Mouse (Mus musculus) kidney, adult 9 months (tissue): ENCODE data around the gene Ucn2.

ENCODE experiments used
- DNase-seq: peaks from one replicate; pipeline ENCODE4 v3.0.0; 2022

Gene Ucn2

DNA sequence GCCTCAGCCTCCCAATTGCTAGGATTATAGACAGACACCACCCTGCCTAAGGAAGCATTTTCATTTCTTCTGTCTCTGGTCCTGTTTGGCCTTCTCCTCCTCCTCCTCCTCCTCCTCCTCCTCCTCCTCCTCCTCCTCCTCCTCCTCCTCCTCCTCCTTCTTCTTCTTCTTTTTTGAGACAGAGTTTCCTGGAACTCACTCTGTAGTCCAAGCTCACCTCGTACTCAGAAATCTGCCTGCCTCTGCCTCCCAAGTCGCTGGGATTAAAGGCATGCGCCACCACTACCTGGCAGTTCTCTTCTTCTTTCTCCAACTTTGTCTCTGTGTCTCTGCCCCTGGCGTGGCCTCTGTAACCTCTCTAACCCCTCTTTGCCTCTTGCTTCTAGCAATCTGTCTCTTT lies at the start of gene Ucn2:
Ucn2 (plus strand) TSS at position 301 of the 400 bp plus-strand sequence.
- no peak for DNase-seq

DNA sequence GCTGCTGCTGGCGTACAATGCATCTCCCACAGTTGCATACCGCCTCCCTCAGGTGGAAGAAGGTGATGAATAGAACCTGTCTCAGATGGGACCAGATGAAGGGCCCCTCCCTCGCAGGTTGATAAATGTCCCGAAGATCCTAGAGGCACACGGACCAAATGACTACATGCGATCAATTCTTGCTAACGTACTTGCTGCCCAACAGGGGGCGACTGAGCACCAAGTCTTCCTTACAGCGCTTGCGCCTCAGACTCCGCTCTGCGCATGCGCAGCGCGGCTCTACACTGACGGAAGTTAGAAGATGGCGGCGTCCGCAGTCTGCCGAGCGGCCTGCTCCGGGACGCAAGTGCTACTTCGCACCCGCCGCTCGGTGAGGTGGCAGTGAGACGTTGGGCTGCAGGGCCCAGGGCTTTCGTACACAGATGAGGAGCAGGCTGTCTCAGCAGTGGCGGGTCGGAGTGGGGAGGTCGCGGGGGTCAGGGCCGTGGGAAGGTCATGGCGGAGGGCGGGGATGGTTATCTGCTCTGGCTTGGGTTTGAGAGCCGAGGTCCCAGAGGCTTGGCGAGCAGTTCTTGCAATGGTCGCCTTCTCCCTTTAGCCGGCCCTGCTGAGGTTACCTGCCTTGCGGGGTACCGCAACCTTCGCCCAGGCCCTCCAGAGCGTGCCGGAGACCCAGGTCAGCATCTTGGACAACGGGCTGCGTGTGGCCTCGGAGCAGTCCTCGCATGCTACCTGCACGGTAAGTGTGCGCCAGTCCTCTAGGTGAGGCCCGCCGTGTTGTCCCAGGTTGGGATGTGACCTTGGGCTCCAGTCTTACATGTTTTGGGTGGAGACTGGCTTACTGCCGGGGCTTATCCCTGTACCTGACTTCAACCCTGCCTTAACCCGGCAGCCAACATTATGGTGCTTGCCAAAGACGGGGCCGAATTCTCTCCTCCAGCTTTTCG lies 49.1 kb upstream of the Ucn2 start, which contains the start of gene Uqcrc1:
Uqcrc1 (plus strand) TSS at position 216 of the 947 bp plus-strand sequence.
- peak; percentile 95 for DNase-seq

DNA sequence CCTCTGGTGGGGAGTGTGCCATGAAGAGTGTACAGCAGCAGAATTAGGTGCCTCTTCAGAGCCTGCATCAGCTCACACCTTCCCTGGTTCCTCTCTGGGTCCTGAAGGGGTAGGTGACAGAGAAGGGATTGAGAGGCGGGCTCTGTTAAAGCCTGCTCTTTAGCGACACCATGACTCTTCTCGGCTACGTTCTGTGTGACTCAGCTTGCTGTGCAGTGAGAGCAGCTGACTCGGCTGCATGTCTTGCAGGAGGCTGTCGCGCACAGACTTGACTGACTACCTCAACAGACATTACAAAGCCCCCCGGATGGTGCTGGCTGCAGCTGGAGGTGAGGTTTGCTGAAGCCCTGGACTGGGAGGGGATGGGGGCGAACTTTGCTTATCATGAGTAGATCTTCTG lies 40.7 kb upstream of the Ucn2 start:
- DNase-seq: no peak

DNA sequence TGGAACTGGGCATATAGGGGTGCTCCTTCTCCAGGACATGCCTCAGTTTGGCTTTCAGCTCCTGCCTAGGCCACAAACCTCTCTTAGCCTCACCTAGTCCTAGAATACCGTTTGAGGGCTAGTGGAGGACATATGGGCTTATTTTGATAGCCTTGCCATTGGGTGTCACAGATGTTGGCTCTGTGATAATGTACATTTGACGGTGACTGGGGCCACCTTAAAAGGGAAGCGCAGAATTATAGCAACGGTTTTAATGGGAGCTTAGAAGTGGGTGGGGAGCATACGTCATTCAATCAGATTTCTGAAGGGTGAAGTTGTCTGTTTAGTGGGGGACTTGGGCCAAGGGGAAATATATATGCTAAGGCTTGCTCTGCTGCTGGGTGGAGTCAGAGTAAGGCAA lies 40.2 kb upstream of the Ucn2 start:
- DNase-seq: no peak

DNA sequence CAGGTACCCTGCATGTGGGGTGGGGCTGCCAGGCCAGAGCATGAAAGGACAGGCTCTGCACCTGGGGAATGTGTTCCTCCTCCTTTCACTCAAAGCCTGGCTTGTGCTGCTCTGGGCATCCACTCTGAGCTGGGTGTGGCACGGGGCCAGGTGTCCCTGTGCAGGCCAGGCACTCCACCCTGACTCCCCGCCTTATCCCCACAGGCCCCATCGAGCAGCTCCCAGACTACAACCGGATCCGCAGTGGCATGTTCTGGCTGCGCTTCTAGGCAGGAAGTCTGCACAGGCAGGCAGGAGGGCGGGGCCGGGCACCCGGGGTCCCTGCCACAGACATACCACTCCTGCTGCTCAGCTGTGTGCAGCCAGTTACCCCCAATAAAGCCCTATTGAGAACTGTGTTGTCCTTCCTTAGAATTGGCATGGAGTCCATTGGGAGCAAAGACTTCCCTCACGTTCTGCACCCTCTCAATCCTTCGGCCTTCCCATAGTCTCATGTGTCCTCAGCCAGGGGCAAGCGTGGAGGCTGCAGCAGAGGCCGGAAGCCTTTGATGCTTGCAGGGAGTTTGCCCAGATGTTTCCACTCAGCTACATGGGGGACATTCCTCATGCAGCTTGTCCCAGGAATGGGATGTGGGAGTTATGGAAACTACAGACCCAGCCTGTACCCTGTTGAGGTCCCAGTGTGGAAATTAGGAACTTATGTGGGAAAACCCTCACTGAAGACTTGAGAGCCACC lies 36.4 kb upstream of the Ucn2 start:
- peak; percentile 24 for DNase-seq

DNA sequence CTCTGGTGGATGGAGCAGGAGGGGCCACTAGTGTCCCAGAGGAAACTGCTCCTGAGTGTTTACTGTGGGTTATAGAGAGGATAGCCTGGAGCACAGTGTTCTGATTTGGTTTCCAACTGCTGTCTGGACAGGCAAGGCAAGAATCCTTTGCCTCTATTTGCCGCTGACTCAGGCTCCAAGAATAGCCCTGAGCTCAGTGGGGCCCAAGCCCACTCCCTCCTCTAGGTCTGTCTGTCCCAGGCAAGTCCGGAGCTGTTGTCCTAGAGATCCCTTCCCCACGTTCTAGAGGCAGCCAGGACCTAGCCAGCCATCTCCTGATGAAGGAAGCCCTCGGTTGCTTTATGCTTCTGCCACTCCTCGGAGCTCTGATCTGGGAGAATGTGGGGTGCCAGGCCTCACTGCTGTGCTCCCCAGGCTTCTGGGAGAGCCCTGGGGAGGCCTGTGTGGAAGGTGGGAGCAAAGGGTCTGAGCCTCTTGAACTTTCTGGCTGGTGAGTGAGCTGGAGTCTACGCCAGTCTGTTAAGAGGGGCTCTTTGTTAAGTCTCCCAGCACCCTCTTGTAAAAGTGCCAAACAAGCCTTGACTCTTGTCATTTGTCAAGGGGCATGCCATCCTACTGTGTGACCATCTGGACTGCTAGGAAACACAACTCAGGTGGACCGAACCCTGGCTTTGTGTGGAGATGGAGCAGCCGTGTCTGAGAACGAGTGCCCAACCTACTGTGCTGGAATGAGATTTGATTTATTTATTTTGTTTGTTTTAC lies 35.7 kb upstream of the Ucn2 start:
- DNase-seq: no peak

DNA sequence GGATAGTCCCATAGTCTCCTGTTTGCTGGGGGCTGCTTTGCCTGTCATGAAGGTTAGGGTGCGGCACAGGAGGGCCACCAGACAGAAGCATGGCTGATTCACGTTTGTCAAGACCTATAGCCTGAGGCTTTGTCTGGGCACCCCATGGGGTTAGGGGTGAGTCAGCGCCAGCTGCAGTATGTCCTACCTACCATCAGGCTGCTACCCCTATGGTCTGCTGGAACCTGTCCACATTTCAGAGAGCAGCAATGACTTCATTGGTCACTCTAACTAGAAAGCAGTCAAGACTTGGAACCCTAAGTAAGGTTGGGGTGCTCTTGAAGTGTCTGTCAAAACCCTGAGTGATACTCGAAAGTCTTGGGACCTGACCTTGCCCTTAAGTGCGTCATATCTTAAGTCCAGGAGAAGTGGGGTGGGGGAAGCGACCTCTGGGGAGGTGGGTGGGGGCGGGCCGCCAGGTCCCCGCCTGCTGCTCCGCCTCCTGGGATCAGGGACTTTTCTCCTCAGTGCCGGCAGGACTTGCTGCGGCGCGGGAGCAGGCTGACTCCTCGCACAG lies 32.7 kb upstream of the Ucn2 start, which contains the start of gene Col7a1:
Col7a1 (plus strand) TSS at position 506 of the 556 bp plus-strand sequence.
- DNase-seq: no peak

DNA sequence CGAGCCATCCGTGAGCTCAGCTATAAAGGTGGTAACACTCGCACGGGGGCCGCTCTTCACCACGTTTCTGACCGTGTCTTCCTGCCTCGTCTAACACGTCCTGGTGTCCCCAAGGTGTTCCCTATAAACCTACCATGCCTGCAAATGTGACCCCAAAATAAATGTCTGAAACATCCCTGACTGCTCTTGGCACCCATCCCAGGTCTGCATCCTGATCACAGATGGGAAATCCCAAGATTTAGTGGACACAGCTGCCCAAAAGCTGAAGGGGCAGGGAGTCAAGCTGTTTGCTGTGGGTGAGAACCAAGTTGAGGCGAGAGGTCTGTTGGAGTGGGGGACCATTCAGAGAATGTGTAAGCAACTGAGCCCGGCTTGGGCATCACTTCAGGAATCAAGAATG lies 30.6 kb upstream of the Ucn2 start:
- no peak for DNase-seq

DNA sequence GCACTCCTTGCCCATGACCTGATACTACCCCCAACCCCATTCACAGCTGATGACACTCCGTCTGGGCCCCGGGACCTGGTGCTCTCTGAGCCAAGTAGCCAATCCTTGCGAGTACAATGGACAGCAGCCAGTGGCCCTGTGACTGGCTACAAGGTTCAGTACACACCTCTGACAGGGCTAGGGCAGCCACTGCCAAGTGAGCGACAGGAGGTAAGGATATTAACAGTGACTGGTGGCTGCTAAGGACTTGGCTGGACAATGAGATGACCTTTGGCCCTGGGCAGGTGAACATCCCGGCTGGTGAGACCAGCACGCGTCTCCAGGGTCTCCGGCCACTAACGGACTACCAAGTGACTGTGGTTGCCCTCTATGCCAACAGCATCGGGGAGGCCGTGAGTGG lies 30.0 kb upstream of the Ucn2 start:
- DNase-seq: peak; percentile 73

DNA sequence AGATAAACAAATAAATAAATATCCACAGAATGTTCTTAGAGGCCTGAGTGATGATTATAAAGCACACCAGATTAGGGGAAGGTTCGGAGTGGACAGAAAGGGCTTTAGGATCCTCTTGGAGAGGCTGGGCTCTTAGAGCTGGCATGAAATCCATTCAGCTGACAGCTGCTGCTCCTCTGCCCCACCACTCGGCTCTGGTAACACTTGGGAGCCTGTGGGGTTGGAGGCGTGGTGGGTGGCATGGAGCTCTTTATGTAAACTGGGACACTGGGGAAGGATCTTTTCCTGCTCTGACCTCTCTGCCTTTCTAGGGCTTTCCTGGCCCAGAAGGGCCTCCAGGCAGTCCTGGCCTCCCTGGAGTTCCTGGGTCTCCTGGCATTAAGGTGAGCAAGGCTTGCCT lies 22.2 kb upstream of the Ucn2 start:
- DNase-seq: no peak

DNA sequence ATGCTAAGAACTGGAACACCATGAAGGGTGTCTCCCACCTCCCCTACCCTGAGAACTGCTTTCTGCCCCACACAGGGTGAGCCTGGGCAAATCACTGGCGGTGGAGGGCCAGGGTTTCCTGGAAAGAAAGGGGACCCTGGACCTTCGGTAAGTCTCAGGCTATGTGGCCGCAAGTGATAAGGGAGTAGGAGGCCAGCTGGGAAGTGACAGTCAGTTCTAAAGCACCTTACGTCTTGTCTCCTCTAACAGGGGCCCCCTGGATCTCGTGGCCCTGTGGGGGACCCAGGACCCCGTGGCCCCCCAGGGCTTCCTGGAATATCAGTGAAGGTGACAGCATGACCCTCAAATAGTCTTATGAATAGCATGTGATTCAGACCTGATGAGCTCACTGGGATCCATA lies 21.5 kb upstream of the Ucn2 start:
- DNase-seq: no peak

DNA sequence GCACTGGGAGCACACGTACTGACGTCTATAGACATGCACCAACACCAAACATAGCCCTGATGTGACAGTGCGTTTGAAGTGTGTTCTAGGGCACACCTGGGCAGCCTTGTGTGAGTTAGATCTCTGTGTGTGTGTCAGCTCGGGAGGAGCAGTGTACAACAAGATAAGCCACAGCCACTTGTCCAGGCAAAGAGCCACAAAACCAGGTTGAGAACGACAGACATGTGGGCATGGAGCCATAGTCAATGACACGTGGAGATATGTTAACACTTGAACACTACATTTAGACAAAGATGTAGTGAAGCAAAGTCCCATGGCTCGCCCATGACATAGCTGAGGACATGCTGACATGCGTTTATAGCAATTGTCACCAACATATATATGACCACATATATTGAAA lies 15.2 kb upstream of the Ucn2 start:
- DNase-seq: no peak

DNA sequence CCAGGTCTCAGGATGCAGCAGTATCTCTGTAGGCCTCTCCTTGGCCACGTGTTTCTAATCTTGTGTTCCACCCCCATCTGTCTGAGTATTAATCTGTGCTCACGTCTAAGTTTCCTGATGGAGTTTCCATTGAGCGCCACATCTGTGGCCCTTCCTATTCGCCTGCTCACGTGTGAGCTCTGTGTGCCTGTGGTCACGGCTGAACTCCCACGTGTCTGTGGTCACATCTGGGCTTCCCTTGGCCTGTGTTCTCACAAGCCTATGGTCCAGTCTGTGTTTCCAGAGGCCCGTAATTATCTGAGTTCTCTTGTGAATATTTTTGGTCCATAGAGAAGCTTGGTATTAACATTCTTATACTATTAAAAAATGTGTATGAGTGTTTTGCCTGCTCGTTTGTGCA lies 9.3 kb upstream of the Ucn2 start:
- DNase-seq: no peak

DNA sequence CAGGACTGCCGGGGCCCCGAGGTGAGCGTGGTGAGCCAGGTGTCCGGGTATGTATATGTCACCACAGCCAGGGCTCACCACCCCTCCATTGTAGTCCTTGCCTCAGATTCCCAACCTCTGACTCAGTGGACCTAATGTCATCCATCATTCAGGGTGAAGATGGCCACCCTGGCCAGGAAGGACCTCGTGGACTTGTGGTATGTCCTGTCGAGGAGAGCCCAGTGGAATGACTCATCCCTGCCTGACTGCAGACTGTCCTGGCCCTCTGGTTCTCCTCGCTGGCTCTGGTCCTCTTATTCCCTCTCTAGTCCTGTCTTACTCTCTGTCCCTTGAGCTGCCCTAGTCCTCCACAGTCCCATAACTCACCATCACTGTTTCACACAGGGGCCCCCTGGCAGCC lies 7.8 kb upstream of the Ucn2 start:
- DNase-seq: no peak

DNA sequence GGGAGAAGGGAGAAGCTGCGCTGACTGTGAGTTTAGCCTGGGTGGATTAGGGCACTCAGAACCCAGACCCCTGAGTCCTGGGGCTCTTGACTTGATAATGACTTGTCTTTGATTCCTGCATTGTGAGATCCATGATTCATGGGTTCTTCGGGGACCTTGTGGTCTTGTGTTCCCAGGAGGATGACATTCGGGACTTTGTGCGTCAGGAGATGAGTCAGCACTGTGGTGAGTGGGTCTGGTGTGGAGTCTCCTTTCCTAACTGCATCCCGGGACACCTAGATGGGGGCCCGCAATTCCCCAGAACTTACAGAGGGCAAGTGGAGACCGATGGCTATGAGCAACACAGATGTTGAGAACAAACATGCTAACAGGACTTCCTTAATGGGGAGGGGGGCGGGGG lies 3.3 kb upstream of the Ucn2 start:
- no peak for DNase-seq

DNA sequence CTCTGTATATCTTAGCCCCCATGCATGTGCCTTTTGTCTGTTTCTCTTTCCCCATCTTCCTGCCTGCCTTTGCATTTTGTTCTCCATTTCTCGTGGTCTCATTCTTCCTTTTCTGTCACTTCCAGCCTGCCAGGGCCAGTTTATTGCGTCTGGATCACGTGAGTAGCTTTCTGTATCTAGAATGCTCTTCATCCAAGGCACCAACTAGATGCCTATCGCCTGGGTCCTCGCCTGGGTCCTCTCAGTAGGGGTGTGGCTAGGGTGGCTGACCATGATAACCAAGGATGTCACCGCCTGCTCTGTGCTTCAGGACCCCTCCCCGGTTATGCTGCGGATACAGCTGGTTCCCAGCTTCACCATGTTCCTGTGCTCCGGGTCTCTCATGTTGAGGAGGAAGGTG lies 2.6 kb upstream of the Ucn2 start:
- DNase-seq: no peak

DNA sequence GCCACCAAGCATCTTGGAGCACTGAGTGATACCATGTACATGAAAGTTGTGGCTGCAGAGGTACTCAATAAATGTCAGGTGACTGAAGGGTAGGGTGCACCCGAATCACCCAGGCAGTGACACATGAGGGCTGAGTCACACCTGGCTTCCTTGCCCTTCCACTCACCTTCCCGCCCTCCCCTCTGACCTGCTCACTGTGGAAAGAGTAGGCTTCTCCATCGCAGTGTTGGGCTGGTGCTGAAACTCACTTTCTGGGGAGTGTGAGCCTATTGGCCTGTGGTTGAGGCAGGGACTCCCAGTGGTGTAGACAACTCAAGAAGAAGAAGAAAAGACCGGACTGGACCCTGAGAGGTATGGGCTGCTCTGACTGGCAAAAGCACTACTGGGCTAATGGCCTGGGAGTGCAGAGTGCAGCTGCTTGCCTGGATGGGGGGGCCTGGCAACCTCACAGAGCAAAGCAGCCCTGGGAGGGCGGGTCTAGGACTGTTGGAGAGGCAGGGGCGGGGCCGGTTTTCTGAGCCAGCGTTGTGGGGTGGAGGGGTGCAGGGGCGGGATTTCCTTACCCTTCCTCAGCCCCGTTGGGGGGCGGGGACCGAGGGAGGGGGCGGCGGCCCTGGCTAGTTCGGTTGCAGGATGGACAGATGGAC lies 2.0 kb downstream of the Ucn2 start:
- no peak for DNase-seq

DNA sequence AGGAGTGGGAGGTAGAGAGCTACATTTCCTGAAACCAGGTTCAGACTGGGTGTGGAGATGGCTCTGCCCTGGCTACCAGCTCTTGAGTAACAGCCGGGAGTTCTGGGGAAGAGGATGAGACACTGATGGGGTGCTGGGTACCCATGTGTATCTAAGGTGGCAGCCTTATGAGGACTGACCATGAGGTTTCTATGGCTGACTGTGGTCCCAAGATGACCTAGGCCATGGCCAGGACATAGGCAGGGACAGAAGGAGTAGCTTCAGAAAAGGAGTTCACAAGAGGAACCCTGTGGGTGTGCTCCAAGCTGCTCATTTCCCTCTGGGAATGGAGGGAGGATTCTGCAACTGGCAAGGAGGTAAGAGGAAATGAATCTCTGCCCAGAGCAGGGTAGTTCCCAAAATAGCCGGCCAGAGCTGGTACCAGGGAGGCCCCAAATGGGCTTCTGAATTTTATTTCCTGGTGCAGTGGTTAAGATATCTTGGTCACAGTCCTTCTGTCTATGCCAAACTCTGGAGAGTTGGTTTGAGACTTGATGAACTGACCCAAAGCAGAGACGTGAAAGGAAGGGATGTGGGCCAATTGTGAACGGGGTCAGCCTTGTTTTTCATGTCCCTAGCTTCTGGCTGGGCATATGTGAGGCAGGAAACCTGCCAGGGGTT lies 4.1 kb downstream of the Ucn2 start:
- peak; percentile 38 for DNase-seq

DNA sequence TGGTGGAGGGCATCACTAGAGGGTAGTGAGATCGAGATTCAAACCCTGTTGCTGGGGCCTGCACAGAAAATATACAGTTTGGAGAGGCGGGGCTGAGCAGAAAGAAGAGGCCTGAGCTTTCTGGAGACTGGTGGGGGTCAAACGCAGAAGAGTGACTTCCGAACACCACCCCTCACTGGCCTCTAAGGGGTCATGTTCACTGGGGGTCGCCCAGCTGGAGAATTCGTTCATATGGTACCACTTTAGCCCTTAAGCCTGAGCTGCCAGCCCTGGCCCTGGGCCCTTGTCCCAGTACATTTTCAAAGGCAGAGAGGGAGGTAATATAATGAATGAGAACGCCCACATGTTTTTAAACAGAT lies 4.6 kb downstream of the Ucn2 start:
- DNase-seq: no peak

DNA sequence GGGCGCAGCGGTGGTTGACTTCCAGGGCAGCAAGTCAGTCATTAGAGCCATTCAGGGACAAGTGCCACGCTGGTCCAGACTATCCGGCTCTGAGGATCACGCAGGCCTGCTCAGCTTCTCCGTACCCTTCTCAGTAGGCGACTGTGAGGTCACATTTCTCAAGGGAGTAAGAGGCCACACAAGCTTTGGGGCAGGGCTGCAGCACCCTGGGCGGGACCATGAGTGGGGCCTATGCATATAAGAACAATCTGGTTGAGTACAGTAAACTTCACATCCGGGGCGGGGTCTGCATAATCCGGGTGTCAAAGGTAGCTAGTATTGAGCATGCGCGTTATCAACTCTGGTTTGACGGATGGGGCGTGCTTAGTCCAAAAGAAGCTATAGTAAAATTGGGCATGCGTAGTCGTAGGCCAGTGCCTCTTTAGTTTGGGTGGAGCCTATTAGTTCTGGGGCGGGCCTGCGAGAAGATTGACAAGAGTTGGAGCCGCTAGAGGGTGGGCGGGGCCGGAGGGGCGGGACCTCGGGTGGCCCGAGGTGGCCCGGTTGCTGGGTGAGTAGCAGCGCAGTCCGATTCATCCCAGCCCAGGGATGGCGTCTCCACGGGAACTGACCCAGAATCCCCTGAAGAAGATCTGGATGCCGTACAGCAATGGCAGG lies 5.7 kb downstream of the Ucn2 start, which contains the start of gene Pfkfb4:
Pfkfb4 (plus strand) TSS at position 351 of the 657 bp plus-strand sequence.
- DNase-seq: peak; percentile 100

DNA sequence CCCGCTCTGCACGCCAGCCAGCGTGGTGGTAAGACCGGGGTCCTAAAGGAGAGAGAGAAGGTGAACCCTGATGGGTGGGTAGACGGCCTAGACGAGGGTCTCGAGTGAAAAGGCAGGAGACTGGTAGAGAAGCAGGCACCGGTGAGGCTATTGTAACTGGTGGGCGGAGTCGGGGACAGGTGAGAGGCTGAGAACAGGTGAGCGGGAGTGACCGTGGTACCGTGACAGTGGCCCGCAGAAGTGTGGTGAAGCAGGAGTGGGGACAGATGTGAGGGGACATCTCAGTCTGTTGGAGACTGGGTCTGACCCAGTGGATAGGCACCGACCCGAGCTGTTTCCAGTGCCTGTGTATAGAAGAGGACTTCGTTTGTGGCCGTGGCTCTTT lies 6.3 kb downstream of the Ucn2 start:
- no peak for DNase-seq
